Mouse (Mus musculus): Measurements from ENCODE around the gene Vamp4. TPM values are rescaled to one million over a fixed set of nuclear protein-coding genes. Genes with fewer than 3 reads are reported as not detected.

Vamp4 gene
- polyA plus RNA-seq, 1 experiment: 14.6 TPM

GRCm38 (mm10) chr1:162533766-162534560 is 36.4 kb upstream of the Vamp4 start:
- peaks cover 16% of the 10 kb centered on the region for H3K36me3 ChIP-seq (ENCODE audit: control insufficient read depth, insufficient read depth)
- H3K4me2 ChIP-seq (ENCODE audit: low read depth): no peak overlapping the region
- TF ChIP-seq USF1 (IDR thresholded peaks at IDR 0.05; ENCODE audit: low read depth) (no peak), REST (IDR thresholded peaks at IDR 0.05; ENCODE audit: insufficient read depth, insufficient read length) (no peak), SRF (IDR thresholded peaks at IDR 0.05; ENCODE audit: control insufficient read depth, insufficient read length, low read depth) (no peak), CEBPB (IDR thresholded peaks at IDR 0.05; ENCODE audit: insufficient read depth, poor library complexity, severe bottlenecking) (no peak), MAX (IDR thresholded peaks at IDR 0.05; ENCODE audit: low read depth) (no peak), POLR2A (IDR thresholded peaks at IDR 0.05; ENCODE audit: insufficient read length, low read depth) (no peak), MYOG (IDR thresholded peaks at IDR 0.05; ENCODE audit: control insufficient read depth in 1 of 3, insufficient read depth in 1 of 3, insufficient read length in 2 of 3, low read depth in 2 of 3) (no peak), TCF12 (IDR thresholded peaks at IDR 0.05; ENCODE audit: insufficient read depth, poor library complexity, severe bottlenecking) (no peak), POLR2AphosphoS2 (IDR thresholded peaks at IDR 0.05; ENCODE audit: insufficient read length, low read depth) (no peak), TCF3 (IDR thresholded peaks at IDR 0.05; ENCODE audit: insufficient read length, low read depth) (no peak), E2F4 (IDR thresholded peaks at IDR 0.05; ENCODE audit: insufficient read depth) (no peak), MYOD1 (IDR thresholded peaks at IDR 0.05; ENCODE audit: control insufficient read depth in 1 of 3, insufficient read length in 2 of 3, low read depth in 2 of 3) (no peak)
- H3K27me3 ChIP-seq (ENCODE audit: control insufficient read depth, insufficient read depth, insufficient read length): no peaks in the 10 kb centered on the region
- no peaks in the 10 kb centered on the region for H3K79me2 ChIP-seq (ENCODE audit: control insufficient read depth, insufficient read depth)
- H3ac ChIP-seq (ENCODE audit: control insufficient read depth, insufficient read length): no peak overlapping the region
- H3K4me3 ChIP-seq: no peak overlapping the region

GRCm38 (mm10) chr1:162543231-162543630 is 27.1 kb upstream of the Vamp4 start:
- no peak overlapping the region for H3K4me2 ChIP-seq (ENCODE audit: low read depth)
- H3ac ChIP-seq (ENCODE audit: control insufficient read depth, insufficient read length): no peak overlapping the region
- TF ChIP-seq CEBPB (IDR thresholded peaks at IDR 0.05; ENCODE audit: insufficient read depth, poor library complexity, severe bottlenecking): no peak
- TF ChIP-seq USF1 (IDR thresholded peaks at IDR 0.05; ENCODE audit: low read depth): no peak
- TF ChIP-seq MYOD1 (IDR thresholded peaks at IDR 0.05; ENCODE audit: control insufficient read depth in 1 of 3, insufficient read length in 2 of 3, low read depth in 2 of 3): no peak
- TF ChIP-seq MAX (IDR thresholded peaks at IDR 0.05; ENCODE audit: low read depth): no peak
- TF ChIP-seq POLR2A (IDR thresholded peaks at IDR 0.05; ENCODE audit: insufficient read length, low read depth): no peak
- no peak for TF ChIP-seq E2F4 (IDR thresholded peaks at IDR 0.05; ENCODE audit: insufficient read depth)
- no peak for TF ChIP-seq TCF3 (IDR thresholded peaks at IDR 0.05; ENCODE audit: insufficient read length, low read depth)
- no peak for TF ChIP-seq MYOG (IDR thresholded peaks at IDR 0.05; ENCODE audit: control insufficient read depth in 1 of 3, insufficient read depth in 1 of 3, insufficient read length in 2 of 3, low read depth in 2 of 3)
- TF ChIP-seq REST (IDR thresholded peaks at IDR 0.05; ENCODE audit: insufficient read depth, insufficient read length): no peak
- H3K4me3 ChIP-seq: no peak overlapping the region
- peaks cover 31% of the 10 kb centered on the region for H3K36me3 ChIP-seq (ENCODE audit: control insufficient read depth, insufficient read depth)
- H3K79me2 ChIP-seq (ENCODE audit: control insufficient read depth, insufficient read depth): peaks cover 14% of the 10 kb centered on the region
- H3K27me3 ChIP-seq (ENCODE audit: control insufficient read depth, insufficient read depth, insufficient read length): no peaks in the 10 kb centered on the region

DNA sequence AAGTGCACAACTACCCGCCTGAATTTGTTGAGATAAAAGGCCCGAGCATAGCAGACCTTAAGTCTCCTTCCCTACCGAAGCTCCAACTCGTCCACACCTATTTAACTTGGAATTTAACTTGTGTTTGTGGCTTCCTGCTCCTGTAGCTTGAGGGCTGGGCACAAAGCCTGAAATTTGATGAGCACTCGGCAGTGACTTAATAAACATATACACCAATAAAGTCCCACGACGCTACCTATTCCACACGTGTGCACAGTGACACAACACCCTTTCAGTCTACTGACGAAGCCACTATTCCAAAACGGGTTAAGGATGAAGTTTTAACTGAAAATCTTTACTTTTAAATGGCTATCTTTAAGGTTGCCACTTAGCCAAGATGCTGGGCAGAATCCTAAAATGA is 22.7 kb upstream of the Vamp4 start:
- H3K79me2 ChIP-seq (ENCODE audit: control insufficient read depth, insufficient read depth): peaks cover 14% of the 10 kb centered on the region
- no peak for TF ChIP-seq POLR2A (IDR thresholded peaks at IDR 0.05; ENCODE audit: insufficient read length, low read depth)
- TF ChIP-seq MAX (IDR thresholded peaks at IDR 0.05; ENCODE audit: low read depth): no peak
- no peak for TF ChIP-seq CEBPB (IDR thresholded peaks at IDR 0.05; ENCODE audit: insufficient read depth, poor library complexity, severe bottlenecking)
- TF ChIP-seq SRF (IDR thresholded peaks at IDR 0.05; ENCODE audit: control insufficient read depth, insufficient read length, low read depth): no peak
- TF ChIP-seq TCF3 (IDR thresholded peaks at IDR 0.05; ENCODE audit: insufficient read length, low read depth): no peak
- no peak for TF ChIP-seq USF1 (IDR thresholded peaks at IDR 0.05; ENCODE audit: low read depth)
- no peak for TF ChIP-seq MYOG (IDR thresholded peaks at IDR 0.05; ENCODE audit: control insufficient read depth in 1 of 3, insufficient read depth in 1 of 3, insufficient read length in 2 of 3, low read depth in 2 of 3)
- TF ChIP-seq POLR2AphosphoS2 (IDR thresholded peaks at IDR 0.05; ENCODE audit: insufficient read length, low read depth): no peak
- TF ChIP-seq REST (IDR thresholded peaks at IDR 0.05; ENCODE audit: insufficient read depth, insufficient read length): no peak
- no peak for TF ChIP-seq E2F4 (IDR thresholded peaks at IDR 0.05; ENCODE audit: insufficient read depth)
- no peak for TF ChIP-seq MYOD1 (IDR thresholded peaks at IDR 0.05; ENCODE audit: control insufficient read depth in 1 of 3, insufficient read length in 2 of 3, low read depth in 2 of 3)
- no peak for TF ChIP-seq TCF12 (IDR thresholded peaks at IDR 0.05; ENCODE audit: insufficient read depth, poor library complexity, severe bottlenecking)
- H3K27me3 ChIP-seq (ENCODE audit: control insufficient read depth, insufficient read depth, insufficient read length): no peaks in the 10 kb centered on the region
- peak overlapping the region; percentile 94 for H3K4me2 ChIP-seq (ENCODE audit: low read depth)
- H3ac ChIP-seq (ENCODE audit: control insufficient read depth, insufficient read length): peak overlapping the region; percentile 35
- H3K4me3 ChIP-seq: peak overlapping the region; percentile 79
- H3K36me3 ChIP-seq (ENCODE audit: control insufficient read depth, insufficient read depth): peaks cover 4% of the 10 kb centered on the region

- Histone ChIP-seq H3ac (ENCODE audit: control insufficient read depth, insufficient read length) (peak within 1 kb of the TSS; percentile 35), H3K79me2 (ENCODE audit: control insufficient read depth, insufficient read depth) (peaks cover 14% of the 10 kb centered on the region), H3K27me3 (ENCODE audit: control insufficient read depth, insufficient read depth, insufficient read length) (no peaks in the 10 kb centered on the region), H3K4me2 (ENCODE audit: low read depth) (peak within 1 kb of the TSS; percentile 94), H3K4me3 (peak within 1 kb of the TSS; percentile 79), H3K36me3 (ENCODE audit: control insufficient read depth, insufficient read depth) (no peaks in the 10 kb centered on the region)
- no peak for TF ChIP-seq CEBPB (IDR thresholded peaks at IDR 0.05; ENCODE audit: insufficient read depth, poor library complexity, severe bottlenecking)
- peak in 1 of 3 experiments; percentile 26 for TF ChIP-seq MYOD1 (IDR thresholded peaks at IDR 0.05; ENCODE audit: control insufficient read depth in 1 of 3, insufficient read length in 2 of 3, low read depth in 2 of 3)
- no peak for TF ChIP-seq REST (IDR thresholded peaks at IDR 0.05; ENCODE audit: insufficient read depth, insufficient read length)
- TF ChIP-seq POLR2A (IDR thresholded peaks at IDR 0.05; ENCODE audit: insufficient read length, low read depth): peak; percentile 84
- no peak for TF ChIP-seq TCF3 (IDR thresholded peaks at IDR 0.05; ENCODE audit: insufficient read length, low read depth)
- peak; percentile 90 for TF ChIP-seq POLR2AphosphoS2 (IDR thresholded peaks at IDR 0.05; ENCODE audit: insufficient read length, low read depth)
- TF ChIP-seq USF1 (IDR thresholded peaks at IDR 0.05; ENCODE audit: low read depth): peak; percentile 64
Measured at GRCm38 (mm10) chr1:162548016-162548916, 22.0 kb upstream of the Vamp4 start, which contains the start of gene Mettl13. Gene Mettl13 (minus strand): TSS chr1:162548551.
